Mouse (Mus musculus): ENCODE data around the gene Slamf8. TPM values are rescaled to one million over a fixed set of nuclear protein-coding genes. Genes with fewer than 3 reads are reported as not detected.

Gene Slamf8
- total RNA-seq (2022) = 1 to 10 TPM in 1 of 4 experiments, under 1 TPM in 3; 0.17 to 1.1 (median 0.89) TPM

DNA sequence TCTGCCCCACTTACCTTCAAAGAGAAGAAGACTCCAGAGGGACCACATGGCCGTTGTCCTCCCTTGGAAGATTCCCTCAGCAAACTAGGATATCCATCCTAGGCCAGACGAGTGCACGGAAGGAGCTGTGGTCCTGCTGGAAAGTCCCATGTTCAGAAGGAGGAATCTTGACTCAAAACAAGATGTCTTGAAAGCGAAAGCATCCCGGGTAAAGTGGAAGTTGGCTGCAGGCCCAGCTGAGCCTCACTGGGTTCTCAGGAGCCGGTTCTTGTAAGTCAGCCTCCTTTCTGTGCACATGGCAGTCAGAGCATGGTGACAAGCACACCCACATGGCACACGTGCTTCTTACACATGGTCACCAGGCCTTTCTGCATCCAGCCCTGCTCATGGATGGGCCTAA, at the start of gene Slamf8:
Slamf8 (minus strand) TSS at position 184 of the 400 bp plus-strand sequence.
- DNase-seq = no peak

- no peak for DNase-seq
These were observed 48.4 kb upstream of the Slamf8 start for GRCm38 (mm10) chr1:172638781-172639180.

DNA sequence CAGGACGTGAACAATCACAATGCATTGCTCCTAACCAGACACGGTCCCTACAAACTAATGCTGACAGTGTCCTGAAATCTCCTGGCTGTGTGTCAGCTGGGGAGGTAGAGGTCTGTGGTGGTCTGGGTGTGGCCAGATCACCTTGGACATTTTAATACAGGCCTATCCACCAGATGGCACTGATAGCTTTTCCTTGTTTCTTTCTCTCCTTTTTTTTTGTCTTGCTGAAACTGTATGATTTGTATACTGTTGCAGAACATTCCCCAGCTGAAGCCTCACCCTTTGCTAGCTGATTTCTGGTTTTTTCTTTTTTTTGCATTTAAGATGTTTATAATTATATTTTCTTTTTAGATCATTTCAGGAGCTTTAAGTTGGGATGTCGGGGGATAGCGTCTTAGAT, 47.4 kb upstream of the Slamf8 start:
- DNase-seq = no peak

GRCm38 (mm10) chr1:172636266-172636665, 45.9 kb upstream of the Slamf8 start:
- DNase-seq = no peak

GRCm38 (mm10) chr1:172635258-172635657, 44.9 kb upstream of the Slamf8 start:
- DNase-seq = no peak

GRCm38 (mm10) chr1:172634136-172634535, 43.8 kb upstream of the Slamf8 start:
- DNase-seq = no peak

DNA sequence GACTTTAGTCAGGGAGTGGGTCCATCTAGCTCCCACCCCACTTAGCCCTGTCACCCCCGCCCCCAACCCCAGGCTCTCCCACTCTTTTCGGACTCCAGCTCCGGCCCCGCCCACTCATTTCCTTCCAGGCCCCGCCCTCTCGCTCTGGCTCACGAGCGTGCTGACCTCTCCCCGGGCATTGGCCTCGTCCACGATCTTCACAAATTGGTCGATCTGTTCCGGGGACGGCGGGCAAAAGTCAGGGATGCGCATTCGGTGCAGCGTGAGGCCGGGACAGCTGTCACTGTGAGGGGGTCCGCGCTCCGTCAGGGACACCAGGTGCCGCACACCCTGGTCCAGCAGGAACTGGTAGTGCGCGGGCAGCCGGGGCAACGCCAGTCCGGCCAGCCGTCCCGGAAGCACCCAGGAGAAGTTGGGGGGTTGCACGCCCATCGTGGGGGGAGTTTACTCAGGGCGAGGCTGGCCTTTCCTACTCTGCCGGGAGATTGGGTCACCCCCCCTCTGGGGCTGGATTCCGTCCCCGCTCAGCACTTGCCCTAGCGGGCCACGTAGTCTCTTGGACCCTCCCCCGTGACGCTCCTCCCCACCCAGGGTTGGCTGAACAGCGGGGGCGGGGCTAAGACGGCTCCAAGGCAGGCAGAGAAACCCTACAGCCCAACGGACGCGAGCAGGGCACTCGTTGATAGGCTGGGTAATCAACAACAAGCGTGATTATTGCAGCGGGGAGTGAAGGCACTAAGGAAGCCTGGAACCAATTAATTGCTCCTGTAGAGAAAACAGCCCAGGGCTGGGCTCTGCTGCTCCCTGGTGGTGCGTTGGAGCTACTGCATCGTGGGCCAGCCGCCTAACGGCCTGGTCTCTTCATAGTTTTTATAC, 42.3 kb upstream of the Slamf8 start, which contains the start of gene Dusp23:
Dusp23 (minus strand) TSS at position 512 of the 876 bp plus-strand sequence.
- DNase-seq = peak; percentile 97

GRCm38 (mm10) chr1:172631721-172632120, 41.4 kb upstream of the Slamf8 start:
- DNase-seq = no peak

GRCm38 (mm10) chr1:172629831-172630230, 39.5 kb upstream of the Slamf8 start:
- DNase-seq = no peak

DNA sequence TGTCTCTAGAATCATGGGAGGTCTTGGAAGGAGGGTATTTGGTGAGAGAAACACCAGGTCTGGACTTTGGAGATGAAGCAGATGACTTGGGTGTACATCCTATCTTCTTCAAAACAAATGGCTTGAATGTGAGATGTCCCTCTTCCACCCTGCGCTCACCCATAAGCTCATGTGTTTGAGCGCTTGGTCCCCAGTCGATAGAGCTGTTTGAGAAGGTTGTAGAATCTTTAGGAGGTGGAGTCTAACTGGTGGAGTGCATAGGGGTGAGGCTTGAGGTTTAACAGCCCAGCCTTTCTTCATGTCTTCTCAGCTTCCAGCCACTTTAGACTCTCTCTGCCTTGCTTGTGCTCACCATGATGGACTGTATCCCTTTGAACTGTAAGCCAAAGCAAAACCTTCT, 35.9 kb upstream of the Slamf8 start:
- DNase-seq = no peak

GRCm38 (mm10) chr1:172624081-172624480, 33.7 kb upstream of the Slamf8 start:
- DNase-seq = no peak

DNA sequence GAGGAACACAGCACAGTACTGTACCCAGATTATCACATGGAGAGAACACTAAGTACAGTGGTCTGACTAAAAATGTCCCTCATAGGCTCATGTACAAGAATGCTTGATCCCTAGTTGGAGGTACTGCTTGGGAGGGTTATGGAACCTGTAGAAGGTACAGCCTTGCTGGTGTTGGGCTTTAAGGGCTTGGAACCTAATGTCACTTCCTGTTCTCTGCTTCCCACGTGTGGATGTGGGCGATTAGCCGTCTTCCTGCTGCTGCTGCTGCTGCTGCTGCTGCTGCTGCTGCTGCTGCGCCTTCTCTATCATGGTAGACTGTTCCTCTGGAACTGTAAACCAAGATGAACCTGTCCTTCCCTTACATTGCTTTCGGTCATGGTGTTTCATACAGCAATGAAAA, 33.2 kb upstream of the Slamf8 start:
- no peak for DNase-seq

DNA sequence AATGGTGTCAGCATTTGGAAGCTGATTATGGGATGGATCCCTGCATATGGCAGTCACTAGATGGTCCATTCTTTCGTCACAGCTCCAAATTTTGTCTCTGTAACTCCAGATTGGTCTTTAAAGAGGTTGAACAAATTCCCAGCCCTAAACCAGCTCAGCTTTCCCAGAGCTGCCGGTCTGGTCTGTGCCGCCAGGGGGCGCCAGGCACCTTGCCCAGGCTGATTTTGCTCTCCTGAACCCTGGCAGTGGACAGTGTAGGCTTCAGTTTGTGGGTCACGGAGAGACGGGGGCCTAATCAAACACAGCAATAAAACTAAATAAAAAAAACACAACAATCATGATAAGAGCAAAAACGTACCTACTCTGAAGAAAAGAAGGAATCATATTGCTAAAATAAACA, 28.9 kb upstream of the Slamf8 start:
- peak; percentile 32 for DNase-seq

GRCm38 (mm10) chr1:172618141-172618540, 27.8 kb upstream of the Slamf8 start:
- no peak for DNase-seq

- DNase-seq = no peak
These were observed 27.2 kb upstream of the Slamf8 start for GRCm38 (mm10) chr1:172617365-172618076.

GRCm38 (mm10) chr1:172616537-172617300, 26.4 kb upstream of the Slamf8 start:
- DNase-seq = no peak

- no peak for DNase-seq
These were observed 25.0 kb upstream of the Slamf8 start for GRCm38 (mm10) chr1:172615412-172615811.

GRCm38 (mm10) chr1:172614654-172615053, 24.3 kb upstream of the Slamf8 start:
- DNase-seq = no peak

DNA sequence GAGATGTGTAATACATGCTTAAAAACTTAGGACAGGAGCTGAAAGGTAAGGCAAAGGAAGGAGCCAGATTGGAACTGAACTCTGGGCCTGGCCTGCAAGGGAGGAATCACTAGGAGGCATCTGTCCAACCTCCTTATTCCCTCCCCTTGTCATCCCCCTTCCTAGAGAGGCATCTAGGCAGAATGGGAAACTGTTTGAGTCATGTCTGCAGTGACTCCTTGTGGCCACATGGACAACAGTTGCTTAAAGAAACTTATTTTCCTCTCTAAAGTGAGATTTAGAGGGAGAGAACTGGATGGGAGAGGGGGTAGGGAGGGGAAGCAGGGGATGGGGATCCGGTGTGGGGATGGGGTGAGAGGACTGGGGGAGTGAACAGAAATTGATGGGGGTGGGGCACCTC, 22.4 kb upstream of the Slamf8 start:
- no peak for DNase-seq

DNA sequence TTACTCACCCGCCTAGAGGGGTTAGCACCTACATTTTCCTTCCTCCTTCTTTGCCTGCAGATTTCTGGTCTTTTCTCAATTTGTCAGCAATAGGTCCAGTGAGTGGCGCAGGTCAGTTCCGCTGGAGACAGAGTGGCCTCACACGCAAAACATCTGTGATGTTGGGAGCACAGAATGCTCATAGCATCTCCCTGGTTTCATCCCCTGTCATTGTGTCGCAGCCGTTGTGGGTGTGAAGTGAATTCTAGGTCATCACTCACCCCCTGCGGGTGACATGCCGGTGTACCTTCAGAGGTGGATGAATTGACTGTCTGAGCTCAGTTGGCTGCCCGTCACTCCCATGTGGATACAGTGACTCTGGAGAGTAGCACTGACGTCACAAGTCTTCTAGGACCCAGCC, 20.9 kb upstream of the Slamf8 start:
- no peak for DNase-seq

DNA sequence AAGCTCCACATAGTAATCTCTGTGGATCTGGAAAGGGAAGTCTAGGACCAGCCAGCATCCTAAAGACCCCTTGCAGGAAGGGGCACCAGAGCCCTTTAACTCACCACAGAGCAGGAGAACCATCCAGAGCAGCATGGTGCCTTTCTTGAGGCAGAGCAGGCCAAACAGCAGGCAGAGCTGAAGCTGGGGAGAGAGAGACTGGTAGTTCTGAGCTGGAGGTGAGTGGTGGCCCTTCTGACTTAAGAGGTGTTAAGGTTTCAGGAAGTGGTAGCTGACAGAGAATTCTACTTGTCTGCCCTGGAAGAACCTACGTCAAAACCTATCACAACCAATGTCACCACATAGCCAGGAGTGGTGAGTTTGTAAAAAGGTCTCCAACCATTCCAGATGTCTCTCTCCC, 12.0 kb upstream of the Slamf8 start, which contains the start of gene Fcrl6:
Fcrl6 (minus strand) TSS at position 226 of the 400 bp plus-strand sequence.
- DNase-seq = no peak

GRCm38 (mm10) chr1:172594495-172594894, 4.1 kb upstream of the Slamf8 start:
- no peak for DNase-seq

DNA sequence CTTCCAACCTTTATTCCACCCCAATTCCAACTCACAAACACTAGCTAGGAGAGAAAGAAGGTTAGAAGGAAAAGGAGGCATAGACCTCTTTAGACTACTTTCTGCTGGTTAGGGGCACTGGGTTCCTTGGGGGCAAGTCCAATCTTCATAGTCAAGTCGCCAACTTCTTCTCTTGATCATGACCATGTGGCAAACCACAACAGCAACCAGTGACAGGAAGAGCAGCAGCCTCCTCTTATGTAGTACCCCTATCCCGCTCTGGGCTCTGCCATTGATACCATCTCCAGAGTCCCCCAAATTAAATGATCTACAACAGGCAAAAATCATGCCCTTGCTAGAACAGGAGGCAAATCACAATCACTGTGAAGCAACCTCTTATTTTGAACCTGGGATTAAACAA, 3.6 kb upstream of the Slamf8 start:
- DNase-seq = no peak
